Mouse (Mus musculus) adrenal gland, adult 8-10 months (tissue): ENCODE measurements around the gene Csnk1e. TPM values are rescaled to one million over a fixed set of nuclear protein-coding genes. Genes with fewer than 3 reads are reported as not detected.

Experiments
- DNase-seq: peaks from one replicate; pipeline ENCODE4 v3.0.0; 2022
- total RNA-seq, 4 experiments: library from RNA; stranded (reverse); gene quantifications; 2 replicates each; pipeline ENCODE4 v1.2.4; 2022

Csnk1e gene
- total RNA-seq, 4 experiments from 2014 or later = 80.4 to 126 (median 97.1) TPM

GRCm38 (mm10) chr15:79393101-79393500 is 62.3 kb downstream of the Csnk1e start:
- no peak for DNase-seq

GRCm38 (mm10) chr15:79392527-79392926 is 62.8 kb downstream of the Csnk1e start:
- DNase-seq = no peak

- peak; percentile 62 for DNase-seq
Observed at GRCm38 (mm10) chr15:79391447-79392093, 63.8 kb downstream of the Csnk1e start.

- peak; percentile 83 for DNase-seq
Observed at GRCm38 (mm10) chr15:79390434-79390833, 64.9 kb downstream of the Csnk1e start.

GRCm38 (mm10) chr15:79388171-79388570 is 67.2 kb downstream of the Csnk1e start:
- DNase-seq = no peak

- no peak for DNase-seq
Observed at GRCm38 (mm10) chr15:79387611-79388010, 67.8 kb downstream of the Csnk1e start.

- DNase-seq = no peak
Observed at GRCm38 (mm10) chr15:79387081-79387480, 68.3 kb downstream of the Csnk1e start.

GRCm38 (mm10) chr15:79381644-79382043 is 73.7 kb downstream of the Csnk1e start:
- no peak for DNase-seq

- no peak for DNase-seq
Observed at GRCm38 (mm10) chr15:79380468-79381444, 74.6 kb downstream of the Csnk1e start.

GRCm38 (mm10) chr15:79379658-79380057 is 75.7 kb downstream of the Csnk1e start:
- no peak for DNase-seq

GRCm38 (mm10) chr15:79378608-79379007 is 76.8 kb downstream of the Csnk1e start:
- no peak for DNase-seq

GRCm38 (mm10) chr15:79377681-79378080 is 77.7 kb downstream of the Csnk1e start:
- peak; percentile 55 for DNase-seq

- no peak for DNase-seq
Observed at GRCm38 (mm10) chr15:79374760-79375159, 80.6 kb downstream of the Csnk1e start.

GRCm38 (mm10) chr15:79370281-79370843 is 85.0 kb downstream of the Csnk1e start:
- no peak for DNase-seq

- DNase-seq = no peak
Observed at GRCm38 (mm10) chr15:79369452-79370280, 85.7 kb downstream of the Csnk1e start.

- no peak for DNase-seq
Observed at GRCm38 (mm10) chr15:79368861-79369440, 86.4 kb downstream of the Csnk1e start.

GRCm38 (mm10) chr15:79368313-79368811 is 87.0 kb downstream of the Csnk1e start:
- peak; percentile 45 for DNase-seq
